Mouse (Mus musculus): ENCODE results near the gene Exoc3.

Exoc3 gene

GRCm38 (mm10) chr13:74138906-74139647 lies 69.5 kb downstream of the Exoc3 start:
- DNase-seq (ENCODE audit: low read depth) = no peak

- DNase-seq (ENCODE audit: low read depth) = no peak
These were observed 78.6 kb downstream of the Exoc3 start for GRCm38 (mm10) chr13:74129909-74130308.

DNA sequence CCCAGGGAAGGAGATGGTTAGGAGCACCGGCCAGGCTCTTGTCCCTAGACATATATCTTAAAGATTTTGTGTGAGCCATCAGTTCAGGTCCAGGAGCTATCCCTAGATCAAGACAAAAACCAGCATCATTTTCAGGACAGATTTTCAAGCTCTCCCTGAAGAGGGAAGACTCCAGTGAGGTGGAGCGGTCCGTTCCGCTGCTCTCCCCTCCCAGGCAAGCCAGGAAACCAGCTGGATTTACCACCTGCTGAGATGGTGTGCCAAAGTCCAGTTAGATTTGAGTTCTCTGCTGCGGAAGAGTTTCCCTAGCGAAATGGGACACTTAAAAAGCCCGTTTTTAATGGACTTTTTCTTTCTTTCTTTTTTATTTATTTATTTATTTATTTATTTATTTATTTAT lies 81.0 kb downstream of the Exoc3 start:
- DNase-seq (ENCODE audit: low read depth) = no peak

- DNase-seq (ENCODE audit: low read depth) = no peak
These were observed 85.9 kb downstream of the Exoc3 start for GRCm38 (mm10) chr13:74122632-74123031.

GRCm38 (mm10) chr13:74121795-74122330 lies 86.7 kb downstream of the Exoc3 start:
- DNase-seq (ENCODE audit: low read depth) = no peak

DNA sequence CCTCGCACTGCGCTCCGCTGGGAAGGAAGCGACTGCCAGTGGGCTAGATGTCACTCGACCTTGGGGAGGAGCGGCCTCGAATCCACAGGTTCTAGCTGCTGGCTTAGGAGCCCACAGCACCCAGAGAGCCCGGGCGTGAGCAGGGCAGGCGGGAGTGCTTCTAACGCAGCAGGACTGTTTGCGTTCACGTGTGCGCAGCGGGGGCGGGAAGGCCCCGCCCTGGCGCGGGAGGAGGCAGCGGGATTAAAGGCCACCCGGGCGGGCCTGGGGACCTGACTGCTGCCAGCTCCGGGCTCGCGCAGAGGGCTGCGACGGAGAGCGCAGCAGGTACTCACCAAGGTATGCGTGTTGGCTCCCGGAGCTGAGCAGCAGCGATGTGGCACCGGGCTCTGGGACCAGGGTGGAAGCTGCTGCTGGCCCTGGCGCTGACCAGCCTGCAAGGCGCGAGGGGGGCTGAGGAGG lies 87.4 kb downstream of the Exoc3 start, which contains the start of gene Slc9a3:
Slc9a3 (plus strand) TSS at position 317 of the 462 bp plus-strand sequence.
- DNase-seq (ENCODE audit: low read depth) = no peak

Measured in NIH3T3 (cell line).